22 mouse cellular contexts compared by ENCODE assay signal in genomic region chrX:73584198-73584597, GRCm38 (mm10). TPM values are rescaled to one million over a fixed set of nuclear protein-coding genes. Genes with fewer than 3 reads are reported as not detected.
DNase-seq lines count a peak whose midpoint lies in the region; ATAC-seq lines count a peak whose summit lies in the region.
"Had no signal": no experiment of that assay in that cellular context is flagged by ENCODE, and none has a peak within 500 bp of the region (broad histone marks: within the 10 kb centered on the region; RNA-seq: fewer than 3 reads in every experiment).

No protein-coding gene starts in this region.

- no peak for ATAC-seq in forebrain, embryonic 16.5 days

- H3K4me3 ChIP-seq in forebrain, embryonic 16.5 days (replicated peaks; ENCODE audit: low read length), result no peak overlapping the region
- H3K4me3 ChIP-seq: gastrocnemius, adult 2 months; hindbrain, embryonic 12.5 days; limb, embryonic 13.5 days; megakaryocyte, embryonic 14.5 days; myocyte had no signal

- H3K27me3 ChIP-seq in forebrain, embryonic 16.5 days (replicated peaks; ENCODE audit: control insufficient read depth, insufficient read depth, low read length), result no peaks in the 10 kb centered on the region
- H3K27me3 ChIP-seq: CH12.LX; hindbrain, embryonic 12.5 days had no signal

- peak; percentile 9 for DNase-seq in kidney, adult 18-20 months
- no peak for DNase-seq in kidney, postnatal 10 days
- peak; percentile 10 for DNase-seq in thymus, postnatal 4 days
- no peak for DNase-seq in thymus, postnatal 25 days
- peak; percentile 22 to 34 for DNase-seq in lung, postnatal 4 days
- no peak for DNase-seq in left cerebral cortex, adult 9 months (ENCODE audit: low spot score in 2 of 2)
- DNase-seq: adrenal gland, postnatal 36 days; cerebellum, adult 11-12 months; cerebellum, postnatal 25 days; embryo, embryonic 11 days; gastrocnemius, adult 2 months; heart, postnatal 10 days; midbrain, embryonic 14.5 days; thymus, adult 2 months had no signal

- no peak overlapping the region for H3K4me2 ChIP-seq in forebrain, embryonic 16.5 days (ENCODE audit: low read length)
- H3K4me2 ChIP-seq: heart, embryonic 11.5 days; hindbrain, embryonic 12.5 days; limb, embryonic 13.5 days had no signal

- no peak overlapping the region for H3K9ac ChIP-seq in forebrain, embryonic 16.5 days (replicated peaks; ENCODE audit: low read depth, low read length)
- H3K9ac ChIP-seq: hindbrain, embryonic 12.5 days; limb, embryonic 13.5 days; liver, embryonic 14.5 days had no signal

- H3K36me3 ChIP-seq in forebrain, embryonic 16.5 days (ENCODE audit: control insufficient read depth, insufficient read depth), result no peaks in the 10 kb centered on the region
- H3K36me3 ChIP-seq: hindbrain, embryonic 12.5 days; limb, embryonic 13.5 days had no signal

- no peak overlapping the region for H3K27ac ChIP-seq in forebrain, embryonic 16.5 days (ENCODE audit: low read length)
- H3K27ac ChIP-seq: gastrocnemius, adult 2 months; hindbrain, embryonic 12.5 days; limb, embryonic 13.5 days; liver, embryonic 14.5 days had no signal

- 53% methylated on average over 10 of the region's 10 CpGs for WGBS in forebrain, embryonic 16.5 days

- H3K4me1 ChIP-seq in forebrain, embryonic 16.5 days (replicated peaks; ENCODE audit: control insufficient read depth, insufficient read depth, low read length), result no peaks in the 10 kb centered on the region
- H3K4me1 ChIP-seq: hindbrain, embryonic 12.5 days; limb, embryonic 13.5 days had no signal

- no peaks in the 10 kb centered on the region for H3K9me3 ChIP-seq in forebrain, embryonic 16.5 days (ENCODE audit: control insufficient read depth, low read length)
- H3K9me3 ChIP-seq: hindbrain, embryonic 12.5 days; limb, embryonic 13.5 days; megakaryocyte, embryonic 14.5 days had no signal

RNA-seq across cellular contexts. Expression of gene Dusp9, which starts 55.0 kb away (rescaled TPM):
- polyA plus RNA-seq in forebrain, embryonic 16.5 days (2015; fragmentation: Nextera tagmentation; extraction: Ambion mirVana), result 0.26 and 0.37 TPM in 2 replicates

Comparison
In these comparisons a context has a peak if more than half of its experiments do, and no peak if none do; other contexts are left out.
1. DNase-seq: peak in kidney, adult 18-20 months (single experiment), thymus, postnatal 4 days (single experiment) and lung, postnatal 4 days (2 of 2); none in kidney, postnatal 10 days (single experiment), thymus, postnatal 25 days (single experiment) and left cerebral cortex, adult 9 months (0 of 2).